Mouse (Mus musculus) G1E (cell line): ENCODE results near the gene Defa26.
"Not testable (repeated sequence)": the region's sequence is repeated elsewhere in the genome, so short reads cannot be mapped to it uniquely, and the experiment has no call there.

Experiments used
- CTCF ChIP-seq: IDR thresholded peaks from 2 replicates; pipeline ENCODE4 v1.5.1; 2012; ENCODE audit warnings: low read depth, low read length, inconsistent platforms, mixed read lengths
- GATA1 ChIP-seq: IDR thresholded peaks from 2 replicates; pipeline ENCODE4 v1.6.1; 2012; ENCODE audit warnings: borderline replicate concordance, low read length, inconsistent platforms, mixed read lengths
- POLR2AphosphoS5 ChIP-seq: IDR thresholded peaks from 2 replicates; pipeline ENCODE4 v1.6.1; 2012; ENCODE audit warnings: low read depth, low read length, inconsistent platforms; ENCODE audit not compliant: insufficient replicate concordance
- TAL1 ChIP-seq: conservative IDR thresholded peaks from 2 replicates; pipeline ENCODE4 v1.6.1; 2012; ENCODE audit warnings: low read depth, low read length, inconsistent platforms, mixed read lengths

DNA sequence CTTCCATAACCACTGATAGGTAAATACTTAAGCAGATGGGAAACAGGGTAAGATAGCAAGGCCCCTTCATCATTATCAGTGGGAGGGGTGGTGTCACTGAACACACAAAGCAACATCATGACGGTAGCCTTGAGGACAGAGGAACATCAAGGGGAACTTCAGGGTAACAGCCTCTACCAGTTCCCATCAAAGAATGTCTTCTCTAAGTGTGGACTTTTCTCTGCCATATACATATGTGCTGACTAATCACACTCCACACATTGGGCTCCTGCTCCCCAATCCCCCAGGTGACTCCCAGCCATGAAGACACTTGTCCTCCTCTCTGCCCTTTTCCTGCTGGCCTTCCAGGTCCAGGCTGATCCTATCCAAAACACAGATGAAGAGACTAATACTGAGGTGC lies at the start of gene Defa26:
- not testable (repeated sequence) for TF ChIP-seq CTCF, GATA1, POLR2AphosphoS5, TAL1
